Mouse (Mus musculus) frontal cortex, postnatal 10 days (tissue): ENCODE results near the gene Glt28d2.

Experiments
- DNase-seq, 2 experiments: peaks; one replicate each; pipeline ENCODE4 v3.0.0; 2022; ENCODE audit warnings: low spot score in 2 of 2, mixed read lengths in 1 of 2

Glt28d2 gene

DNA sequence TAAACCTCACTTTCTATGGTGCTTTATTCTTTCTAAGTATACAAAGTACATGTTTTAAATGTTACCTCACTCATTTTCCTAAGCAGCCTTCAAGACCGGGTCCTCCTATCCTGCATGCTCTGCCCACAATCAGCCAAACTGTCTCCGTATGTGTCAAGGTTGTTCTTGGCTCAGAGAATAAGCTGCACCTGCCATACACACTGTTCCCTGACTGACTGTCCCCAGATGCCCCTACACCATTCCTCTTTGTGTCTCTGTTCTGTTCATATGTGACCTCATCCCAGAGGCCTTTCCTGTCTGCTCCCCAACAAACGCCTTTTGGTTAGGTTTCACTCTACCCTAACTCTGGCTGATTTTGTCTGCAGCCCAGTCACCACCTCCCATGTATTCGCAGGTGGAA lies 60.0 kb downstream of the Glt28d2 start:
- DNase-seq: no peak

DNA sequence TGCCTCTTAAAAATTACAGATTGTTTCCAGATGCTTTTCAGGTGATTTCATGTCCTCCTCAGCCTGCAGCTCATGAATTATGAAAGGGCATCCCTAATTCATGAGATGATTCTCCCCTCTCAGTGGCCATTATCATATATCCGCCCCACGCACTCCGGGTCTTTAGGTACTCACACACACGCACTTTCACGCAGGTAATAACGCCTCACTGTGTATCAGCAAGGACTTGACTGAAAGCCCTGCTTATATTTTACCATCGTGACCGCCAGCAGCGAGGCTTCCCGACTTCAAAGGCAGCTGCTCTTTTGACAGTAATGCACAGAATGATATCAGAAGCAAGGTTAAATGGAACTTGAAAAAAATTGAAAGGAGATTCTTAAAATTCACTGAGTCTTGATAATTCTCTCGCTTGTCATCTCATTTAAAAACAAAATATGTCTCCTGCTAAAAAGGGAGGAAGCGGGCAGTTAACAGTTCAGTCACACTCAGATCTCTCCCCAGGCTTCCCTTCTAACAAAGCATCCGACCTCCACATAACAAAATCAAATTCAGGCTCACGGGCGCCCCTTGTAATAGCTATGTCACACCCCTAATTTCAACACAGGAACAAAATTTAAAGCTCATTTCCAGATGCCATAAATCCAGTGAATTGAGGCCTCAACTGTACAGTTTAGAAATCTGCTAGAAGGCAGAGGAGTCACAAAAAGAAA lies 66.3 kb downstream of the Glt28d2 start:
- DNase-seq: no peak
